In the genomic region with DNA sequence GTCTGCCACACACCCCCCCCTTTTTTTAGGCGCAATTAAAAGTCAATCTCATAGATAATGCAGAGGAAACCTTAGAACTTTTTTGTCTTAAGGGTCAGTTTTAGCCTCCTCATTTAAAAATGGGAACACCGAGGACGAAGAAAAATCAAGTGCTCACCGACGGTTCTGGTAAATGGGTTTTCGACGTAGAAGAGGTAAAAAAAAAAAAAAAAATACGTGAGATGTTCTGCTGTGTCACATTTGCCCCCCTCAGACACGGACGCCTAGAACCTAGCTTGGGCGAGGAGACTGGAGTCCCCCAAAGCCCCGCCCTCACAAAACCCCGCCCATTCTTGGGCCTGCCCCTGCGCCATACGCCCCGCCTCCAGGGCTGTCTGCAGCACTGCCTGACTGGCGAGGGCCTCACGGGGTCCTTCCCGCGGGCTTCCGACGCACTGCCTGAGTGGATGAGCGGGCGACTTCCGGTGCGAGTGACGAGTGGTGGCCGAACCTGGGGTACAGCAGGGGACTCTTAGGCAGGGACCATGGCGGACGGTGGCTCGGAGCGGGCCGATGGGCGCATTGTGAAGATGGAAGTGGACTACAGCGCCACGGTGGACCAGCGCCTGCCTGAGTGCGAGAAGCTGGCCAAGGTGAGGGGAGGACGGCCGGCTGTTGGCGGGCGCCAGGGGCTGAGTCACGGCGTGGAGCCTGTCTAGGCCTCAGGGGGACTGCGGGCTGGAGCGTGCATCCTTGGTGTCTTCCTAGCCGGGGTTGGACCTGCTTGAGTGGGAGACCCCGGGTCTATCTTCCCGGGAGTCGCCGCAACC, we compare ENCODE assay signal across 8 mouse cellular contexts. TPM values are rescaled to one million over a fixed set of nuclear protein-coding genes. Genes with fewer than 3 reads are reported as not detected.
A peak's percentile ranks its signal among the peaks of the same experiment; 100 is the strongest.
DNase-seq lines count a peak whose midpoint lies in the region; ATAC-seq lines count a peak whose summit lies in the region.

TSS of gene Psmd12 (plus strand) at position 432 of the 809 bp plus-strand sequence.

- H3K9me3 ChIP-seq in heart, embryonic 14.5 days (ENCODE audit: control insufficient read depth, low read length), result no peaks in the 10 kb centered on the region
- H3K9me3 ChIP-seq in liver, embryonic 13.5 days (replicated peaks), result no peaks in the 10 kb centered on the region
- H3K9me3 ChIP-seq in stomach, embryonic 16.5 days (replicated peaks; ENCODE audit: control insufficient read depth, low read length), result no peaks in the 10 kb centered on the region

- peak; percentile 95 for DNase-seq in c-Kit-negative CD71-positive TER-119-positive erythroid progenitor cells, embryonic 14.5 days (ENCODE audit: low read depth, low spot score)
- DNase-seq in fibroblast of lung, adult 2 months (ENCODE audit: low read depth), result peak; percentile 67
- DNase-seq in kidney, postnatal 14 days, result peak; percentile 97
- DNase-seq in liver, embryonic 13.5 days, result peak; percentile 95
- peak; percentile 97 for DNase-seq in neural tube, embryonic 10.5 days (ENCODE audit: extremely low spot score, low spot score)

- H3K4me1 ChIP-seq in heart, embryonic 14.5 days (ENCODE audit: control insufficient read depth in 2 of 2, insufficient read depth in 2 of 2, low read length in 2 of 2), result peaks cover 2 to 17% of the 10 kb centered on the region in 2 experiments; a peak in 3 of 4 replicates
- H3K4me1 ChIP-seq in liver, embryonic 13.5 days (replicated peaks), result peaks cover 35% of the 10 kb centered on the region
- H3K4me1 ChIP-seq in stomach, embryonic 16.5 days (ENCODE audit: control insufficient read depth, insufficient read depth, low read length), result peaks cover 19% of the 10 kb centered on the region

- peak within 1 kb of the TSS; percentile 97 to 98 for H3K4me3 ChIP-seq in heart, embryonic 14.5 days (ENCODE audit: control insufficient read depth in 1 of 2, insufficient read depth in 1 of 2, low read depth in 1 of 2, low read length in 2 of 2)
- peak within 1 kb of the TSS; percentile 83 for H3K4me3 ChIP-seq in liver, embryonic 13.5 days (replicated peaks)
- H3K4me3 ChIP-seq in stomach, embryonic 16.5 days (replicated peaks; ENCODE audit: low read length), result peak within 1 kb of the TSS; percentile 82

- peak; percentile 98 for ATAC-seq in CD4-positive, CD25-positive, alpha-beta regulatory T cell, adult 4 months
- ATAC-seq in heart, embryonic 14.5 days (ENCODE audit: insufficient number of reproducible peaks, insufficient read depth, low FRiP score, low read depth), result peak; percentile 98
- ATAC-seq in liver, embryonic 13.5 days (ENCODE audit: low read depth), result peak; percentile 97
- ATAC-seq in stomach, embryonic 16.5 days (ENCODE audit: insufficient read depth, low FRiP score), result peak; percentile 99

- peaks cover 2% of the 10 kb centered on the region for H3K36me3 ChIP-seq in heart, embryonic 14.5 days (ENCODE audit: control insufficient read depth, insufficient read depth, low read length)
- peaks cover 6% of the 10 kb centered on the region for H3K36me3 ChIP-seq in liver, embryonic 13.5 days
- no peaks in the 10 kb centered on the region for H3K36me3 ChIP-seq in stomach, embryonic 16.5 days (ENCODE audit: control insufficient read depth, insufficient read depth, low read length)

- H3K27me3 ChIP-seq in heart, embryonic 14.5 days (ENCODE audit: control insufficient read depth, insufficient read depth, low read length), result no peaks in the 10 kb centered on the region
- no peaks in the 10 kb centered on the region for H3K27me3 ChIP-seq in liver, embryonic 13.5 days
- no peaks in the 10 kb centered on the region for H3K27me3 ChIP-seq in stomach, embryonic 16.5 days (ENCODE audit: control insufficient read depth, insufficient read depth, low read length)

- WGBS in heart, embryonic 14.5 days, result under 1% methylated on average over 50 of the region's 51 CpGs
- under 1% methylated on average over 51 of the region's 51 CpGs for WGBS in liver, embryonic 13.5 days (ENCODE audit: insufficient replicate concordance)
- WGBS in stomach, embryonic 16.5 days, result under 1% methylated on average over 51 of the region's 51 CpGs

- peak within 1 kb of the TSS; percentile 85 to 86 for H3K27ac ChIP-seq in heart, embryonic 14.5 days (replicated peaks in 1 of 2; ENCODE audit: control insufficient read depth in 1 of 2, insufficient read depth in 1 of 2, low read depth in 2 of 2, low read length in 2 of 2)
- peak within 1 kb of the TSS; percentile 80 for H3K27ac ChIP-seq in liver, embryonic 13.5 days
- peak within 1 kb of the TSS; percentile 81 for H3K27ac ChIP-seq in stomach, embryonic 16.5 days (ENCODE audit: low read length)

- H3K9ac ChIP-seq in heart, embryonic 14.5 days (ENCODE audit: low read length), result peak within 1 kb of the TSS; percentile 99
- H3K9ac ChIP-seq in liver, embryonic 13.5 days, result peak within 1 kb of the TSS; percentile 91
- H3K9ac ChIP-seq in stomach, embryonic 16.5 days (ENCODE audit: low read length), result peak within 1 kb of the TSS; percentile 97

- peak within 1 kb of the TSS; percentile 90 for H3K4me2 ChIP-seq in heart, embryonic 14.5 days (ENCODE audit: low read length)
- peak within 1 kb of the TSS; percentile 74 for H3K4me2 ChIP-seq in liver, embryonic 13.5 days
- peak within 1 kb of the TSS; percentile 86 for H3K4me2 ChIP-seq in stomach, embryonic 16.5 days (ENCODE audit: low read depth, low read length)

RNA-seq across cellular contexts. Expression of gene Psmd12, which starts in this region (rescaled TPM):
- polyA plus RNA-seq in CD4-positive, CD25-positive, alpha-beta regulatory T cell, adult 4 months (2017; shearing (Covaris generic)), result 100 to 1,000 TPM; 106 to 112 TPM
- 143 and 147 TPM in 2 replicates for polyA plus RNA-seq in heart, embryonic 14.5 days (2014; fragmentation: Nextera tagmentation; extraction: Ambion mirVana)
- polyA plus RNA-seq in liver, embryonic 13.5 days (2015; fragmentation: Nextera tagmentation; extraction: Ambion mirVana), result 134 and 159 TPM in 2 replicates
- 163 and 175 TPM in 2 replicates for polyA plus RNA-seq in stomach, embryonic 16.5 days (2015; fragmentation: Nextera tagmentation; extraction: Ambion mirVana)

Comparison
In these comparisons a context has a peak if more than half of its experiments do, and no peak if none do; other contexts are left out.
1. Peak in every context shown above with its lines: DNase-seq, ATAC-seq, H3K4me3 ChIP-seq and H3K27ac ChIP-seq.